Mouse (Mus musculus) retina, postnatal 7 days (tissue): ENCODE measurements around the gene Dnajc3.
"Not testable (repeated sequence)": the region's sequence is repeated elsewhere in the genome, so short reads cannot be mapped to it uniquely, and the experiment has no call there.

Experiments used
- DNase-seq: peaks from one replicate; pipeline ENCODE4 v3.0.0-alpha.2; 2012; ENCODE audit warnings: low read depth, low spot score

The Dnajc3 gene

DNA sequence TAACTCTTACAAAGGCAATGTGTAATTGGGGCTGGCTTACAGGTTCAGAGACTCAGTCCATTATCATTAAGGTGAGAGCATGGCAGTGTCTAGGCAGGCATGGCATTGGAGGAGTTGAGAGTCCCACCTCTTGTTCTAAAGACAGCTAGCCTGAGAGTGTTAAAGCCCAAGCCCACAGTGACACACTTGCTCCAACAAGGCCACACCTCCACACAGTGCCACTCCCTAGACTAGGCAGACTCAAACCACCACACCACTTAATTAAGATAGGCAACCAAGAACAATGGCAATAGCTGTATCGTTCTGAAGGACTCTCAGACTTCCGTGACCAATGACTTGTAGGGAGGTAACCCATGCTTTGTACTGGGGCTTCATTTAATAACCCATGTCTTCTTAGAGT, 7.0 kb upstream of the Dnajc3 start:
- DNase-seq, result no peak

DNA sequence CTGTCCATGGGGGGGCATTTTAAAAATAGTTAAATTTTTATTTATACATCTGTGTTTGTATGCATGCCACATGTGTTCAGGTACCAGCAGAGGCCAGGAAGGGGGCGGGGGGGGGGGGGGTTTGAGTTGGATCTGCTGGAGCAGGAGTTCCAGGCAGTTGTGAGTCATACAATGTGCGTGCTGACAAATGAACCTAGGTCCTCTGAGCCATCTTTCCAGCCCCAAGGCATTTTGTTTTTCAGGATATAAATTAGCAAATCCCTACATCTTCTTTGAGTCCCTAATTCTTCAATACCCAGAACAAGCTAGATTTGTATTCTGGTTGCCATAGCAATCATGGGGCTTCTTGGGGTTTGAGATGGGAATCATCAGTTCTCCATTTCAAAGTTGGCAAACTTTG, 6.6 kb upstream of the Dnajc3 start:
- no peak for DNase-seq

DNA sequence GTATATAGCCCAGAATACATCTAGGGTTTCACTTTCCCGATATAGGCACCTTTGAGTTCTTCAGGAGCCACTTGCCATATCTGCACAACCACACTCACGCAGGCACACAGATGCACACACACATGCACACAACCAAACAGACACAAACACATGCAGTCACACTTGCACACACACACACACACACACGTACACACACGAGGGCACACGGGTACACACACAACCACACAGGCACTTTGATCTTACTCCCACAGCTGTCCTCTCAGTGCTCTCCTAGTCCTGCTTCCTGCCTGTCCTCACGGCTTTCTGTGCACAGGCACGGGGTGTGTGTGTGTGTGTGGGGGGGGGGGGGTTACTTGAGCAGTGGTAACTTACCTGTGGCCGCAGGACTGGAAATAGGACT, 4.8 kb upstream of the Dnajc3 start:
- DNase-seq, result no peak

DNA sequence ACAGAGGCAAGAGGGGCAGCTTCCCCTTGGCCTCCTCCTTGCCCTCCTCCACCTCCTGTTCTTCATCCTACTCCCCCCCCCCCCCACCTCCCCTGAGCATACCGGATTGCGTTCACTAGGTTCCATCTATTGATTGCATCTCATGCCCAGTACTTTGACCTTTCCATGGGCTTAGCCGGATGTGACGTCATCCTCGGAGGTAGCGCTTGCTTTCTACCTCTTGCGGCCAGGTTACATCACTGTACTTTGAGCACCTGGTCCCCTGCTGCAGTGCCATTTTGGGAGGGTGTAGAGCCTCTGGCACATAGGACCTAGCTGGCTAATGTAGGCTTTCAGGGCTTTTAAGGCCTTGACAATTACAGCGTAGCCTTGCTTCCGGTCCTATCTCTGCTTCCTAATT, 3.1 kb upstream of the Dnajc3 start:
- no peak for DNase-seq

DNA sequence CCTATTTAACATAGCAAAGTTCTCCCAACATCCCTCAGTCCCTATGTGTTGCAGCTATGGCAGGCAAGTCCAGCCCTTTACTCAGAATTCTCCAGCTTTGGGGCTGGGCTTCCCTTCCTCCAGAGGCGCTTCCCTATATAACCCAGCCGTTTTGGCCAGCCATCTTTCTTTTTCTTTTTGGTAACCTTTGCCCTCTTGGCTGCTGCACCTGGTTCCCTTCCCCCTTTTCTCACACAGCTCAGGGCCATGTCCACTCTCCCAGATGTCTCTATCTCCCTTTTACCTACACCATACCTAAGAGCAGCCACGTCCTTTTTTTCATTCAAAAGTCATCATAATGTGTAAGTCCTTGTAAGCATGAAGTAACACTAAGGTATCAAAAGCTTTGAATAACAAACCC, 1.5 kb upstream of the Dnajc3 start:
- no peak for DNase-seq

- no peak for DNase-seq
Measured at GRCm38 (mm10) chr14:118936952-118937351, 824 bp upstream of the Dnajc3 start.

- no peak for DNase-seq
Measured at GRCm38 (mm10) chr14:118938551-118938950, 775 bp downstream of the Dnajc3 start.

GRCm38 (mm10) chr14:118940796-118941495, 3.2 kb downstream of the Dnajc3 start:
- DNase-seq, result no peak

DNA sequence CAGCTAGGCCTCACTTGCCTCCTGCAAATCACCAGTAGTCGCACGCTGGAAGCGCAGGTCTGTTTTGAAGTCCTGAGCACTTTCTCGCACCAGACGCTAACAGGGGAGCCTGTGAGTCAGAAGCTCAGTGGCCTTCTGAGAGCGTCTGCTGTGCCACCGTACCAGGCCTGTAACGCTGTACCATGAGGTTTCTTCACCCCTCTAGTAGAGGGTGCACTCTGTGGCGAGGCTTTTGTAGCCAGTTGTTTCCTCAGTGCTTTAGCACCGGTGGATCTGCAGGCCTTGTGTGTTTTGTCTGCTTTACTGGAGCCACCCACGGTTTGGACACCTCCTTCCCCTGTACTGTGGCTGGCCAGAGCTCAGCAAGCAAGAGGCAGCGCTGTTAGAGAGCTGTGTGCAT, 4.3 kb downstream of the Dnajc3 start:
- DNase-seq, result no peak

GRCm38 (mm10) chr14:118944702-118945101, 6.9 kb downstream of the Dnajc3 start:
- no peak for DNase-seq

- no peak for DNase-seq
Measured at GRCm38 (mm10) chr14:118948841-118949240, 11.1 kb downstream of the Dnajc3 start.

GRCm38 (mm10) chr14:118951912-118952583, 14.3 kb downstream of the Dnajc3 start:
- DNase-seq, result no peak

GRCm38 (mm10) chr14:118958010-118958409, 20.2 kb downstream of the Dnajc3 start:
- DNase-seq, result no peak

DNA sequence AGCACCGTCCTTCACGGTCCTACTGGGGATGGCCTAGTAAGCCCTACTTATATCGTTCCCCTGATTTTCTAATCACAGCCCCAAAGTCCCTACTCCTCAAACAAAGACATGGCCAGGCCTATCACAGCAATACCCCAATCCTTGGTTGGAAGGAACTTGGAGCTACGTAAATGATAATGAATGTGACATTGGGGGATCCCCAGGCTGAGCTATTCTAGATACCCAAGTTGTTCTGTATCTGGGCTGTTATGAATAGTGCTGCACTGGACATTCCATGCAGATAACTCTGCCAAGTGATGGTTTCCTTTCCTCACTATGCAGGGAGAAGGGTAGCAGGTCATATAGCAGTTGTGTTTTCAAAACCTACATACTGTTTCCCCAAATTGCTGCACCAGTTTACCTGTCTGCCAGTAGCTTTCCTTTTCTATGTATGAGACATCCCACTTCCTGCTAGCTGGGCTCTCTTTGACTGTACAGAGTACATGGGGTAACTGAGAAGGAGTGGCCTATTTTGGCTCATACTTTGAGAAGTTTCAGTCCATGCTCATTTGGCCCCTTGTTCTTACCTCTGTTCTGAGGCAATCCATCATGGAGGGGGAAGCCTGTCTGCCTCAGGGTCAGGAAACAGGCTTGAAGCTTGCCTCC, 27.7 kb downstream of the Dnajc3 start:
- DNase-seq, result no peak

- no peak for DNase-seq
Measured at GRCm38 (mm10) chr14:118967646-118968045, 29.9 kb downstream of the Dnajc3 start.

DNA sequence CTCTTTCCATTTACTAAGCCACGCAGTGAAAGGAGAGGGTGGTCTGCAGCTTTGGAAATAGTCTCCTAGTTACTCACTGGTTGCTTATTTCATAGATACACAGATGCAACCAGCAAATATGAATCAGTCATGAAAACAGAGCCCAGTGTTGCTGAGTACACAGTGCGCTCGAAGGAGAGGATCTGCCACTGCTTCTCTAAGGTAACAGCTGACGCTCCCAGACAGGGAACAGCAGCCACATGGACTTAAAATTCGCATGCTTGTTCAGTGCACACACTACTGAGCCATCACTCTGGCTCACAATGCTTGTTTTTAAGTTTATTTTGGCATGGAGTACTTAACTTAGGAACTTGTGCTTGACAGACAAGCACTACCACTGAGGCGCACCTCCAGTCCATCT, 34.5 kb downstream of the Dnajc3 start:
- DNase-seq, result no peak

GRCm38 (mm10) chr14:118977136-118977816, 39.5 kb downstream of the Dnajc3 start:
- no peak for DNase-seq

- DNase-seq, result no peak
Measured at GRCm38 (mm10) chr14:118979571-118980325, 42.0 kb downstream of the Dnajc3 start.

DNA sequence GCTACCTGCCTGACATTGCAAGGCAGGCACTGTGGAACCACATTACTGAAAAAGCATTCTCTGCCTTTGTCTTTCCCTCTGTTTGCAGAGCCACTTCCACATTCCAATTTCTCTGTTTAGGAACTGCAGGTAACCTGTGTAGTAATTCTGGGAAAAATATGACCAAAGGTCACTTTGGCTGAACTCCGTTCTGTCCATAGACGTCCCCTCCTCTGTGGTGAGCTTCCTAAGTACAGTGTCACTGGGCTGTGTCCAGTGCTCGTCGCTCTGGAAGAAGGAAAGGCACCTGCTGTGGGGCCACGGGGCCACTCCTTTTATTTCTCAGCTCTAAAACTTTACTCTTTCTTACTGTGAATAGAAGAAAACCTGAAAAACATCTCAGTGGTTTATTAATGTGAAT, 42.6 kb downstream of the Dnajc3 start:
- no peak for DNase-seq

DNA sequence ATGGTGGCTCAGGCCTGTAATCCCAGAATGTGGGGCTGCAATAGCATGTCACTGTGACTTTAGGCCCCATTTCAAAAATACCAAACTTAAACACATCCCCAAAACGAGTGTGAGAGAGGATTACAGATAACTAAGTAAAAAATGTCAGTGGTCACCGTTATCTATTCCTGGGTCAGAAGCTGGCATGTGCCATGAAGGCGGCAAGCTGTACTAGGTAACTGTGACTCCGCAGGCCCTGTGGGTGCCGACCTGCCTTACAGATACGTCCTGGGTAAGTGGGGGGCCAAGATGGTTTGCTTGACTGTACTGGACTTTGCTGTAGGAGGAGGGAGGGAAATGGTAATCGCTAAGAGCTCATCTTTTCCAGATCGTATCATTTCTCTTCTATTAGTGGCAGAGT, 43.1 kb downstream of the Dnajc3 start:
- no peak for DNase-seq

DNA sequence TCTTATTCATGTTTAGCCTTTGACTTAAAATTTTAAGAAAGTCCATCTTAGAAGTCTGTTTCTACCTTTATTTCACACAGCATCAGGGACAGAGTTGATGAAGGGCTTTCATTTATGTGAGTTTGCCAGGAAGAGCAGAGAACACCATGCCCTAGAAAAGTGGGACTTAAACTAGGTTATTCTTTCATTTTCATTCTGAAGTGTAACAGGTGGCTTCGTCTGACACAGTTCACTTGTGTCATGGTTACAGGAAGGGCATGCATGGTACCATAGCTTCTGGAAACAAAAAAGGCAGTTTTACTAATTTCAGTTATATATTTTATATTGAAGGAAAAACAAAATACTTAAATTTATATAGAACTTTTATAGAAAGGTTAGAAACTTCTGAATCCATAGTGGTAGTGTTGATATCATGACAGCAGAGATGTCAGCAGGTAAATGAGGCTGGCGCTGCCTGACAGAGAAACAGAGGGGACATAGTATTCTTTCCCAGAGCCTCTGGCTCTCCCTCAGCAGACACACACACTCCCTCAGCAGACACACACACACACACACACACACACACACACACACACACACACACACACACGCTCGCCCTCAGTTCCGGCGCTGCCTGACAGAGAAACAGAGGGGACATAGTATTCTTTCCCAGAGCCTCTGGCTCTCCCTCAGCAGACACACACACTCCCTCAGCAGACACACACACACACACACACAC, 44.1 kb downstream of the Dnajc3 start:
- DNase-seq, result not testable (repeated sequence)
